Mouse (Mus musculus): Measurements from ENCODE around the gene Man2b1. TPM values are rescaled to one million over a fixed set of nuclear protein-coding genes. Genes with fewer than 3 reads are reported as not detected.

Man2b1 gene
- 3.8 and 26.4 TPM in 2 replicates for polyA plus RNA-seq (2012; ENCODE audit: insufficient read depth, low replicate concordance)

DNA sequence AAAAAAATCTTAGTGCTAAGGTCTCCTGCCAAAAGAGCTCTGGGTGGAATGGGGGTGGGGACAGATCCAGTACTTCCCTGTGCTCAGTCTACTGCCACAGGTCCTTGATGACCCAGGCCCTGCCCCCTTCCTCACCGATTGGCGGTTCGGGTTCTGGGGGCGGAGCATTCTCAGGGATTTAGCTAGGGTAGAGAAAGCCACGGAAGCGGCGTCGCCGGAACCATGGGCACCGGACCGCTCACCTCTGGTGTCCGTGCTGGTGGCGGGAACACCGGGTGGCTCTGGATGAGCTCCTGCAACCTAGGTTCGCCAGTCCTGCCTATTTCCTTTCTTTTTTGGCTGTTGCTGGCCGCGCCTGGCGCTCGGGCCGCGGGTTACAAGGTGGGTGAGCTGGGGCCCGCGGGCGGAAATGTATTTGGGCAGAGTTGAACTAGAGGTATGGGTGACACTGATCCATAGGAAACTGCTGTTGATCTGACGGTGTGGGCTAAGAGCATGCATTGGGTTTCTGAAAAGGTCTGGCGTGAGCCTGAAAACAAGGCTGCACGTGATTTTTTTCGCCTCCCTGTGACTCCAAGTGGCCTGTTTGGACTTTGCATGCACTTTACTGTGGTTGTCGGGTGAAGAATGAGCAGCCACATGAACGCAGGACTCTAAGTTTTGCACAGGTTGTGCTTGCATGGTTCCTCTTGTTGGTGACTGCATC is at the start of gene Man2b1:
Gene Man2b1, plus strand, starts transcription at position 163 of the 706 bp plus-strand sequence.
- no peaks in the 10 kb centered on the region for H3K27me3 ChIP-seq (replicated peaks)
- H3K4me3 ChIP-seq (replicated peaks) = peak within 1 kb of the TSS; percentile 94
- H3K4me1 ChIP-seq = peaks cover 69% of the 10 kb centered on the region
- no peak for TF ChIP-seq GATA1 (IDR thresholded peaks at IDR 0.05; ENCODE audit: borderline replicate concordance, low read length)
- TF ChIP-seq FLI1 (IDR thresholded peaks at IDR 0.05; ENCODE audit: low read length) = no peak
- H3K36me3 ChIP-seq (replicated peaks; ENCODE audit: low read length) = peaks cover 45% of the 10 kb centered on the region
- H3K9me3 ChIP-seq = no peaks in the 10 kb centered on the region

DNA sequence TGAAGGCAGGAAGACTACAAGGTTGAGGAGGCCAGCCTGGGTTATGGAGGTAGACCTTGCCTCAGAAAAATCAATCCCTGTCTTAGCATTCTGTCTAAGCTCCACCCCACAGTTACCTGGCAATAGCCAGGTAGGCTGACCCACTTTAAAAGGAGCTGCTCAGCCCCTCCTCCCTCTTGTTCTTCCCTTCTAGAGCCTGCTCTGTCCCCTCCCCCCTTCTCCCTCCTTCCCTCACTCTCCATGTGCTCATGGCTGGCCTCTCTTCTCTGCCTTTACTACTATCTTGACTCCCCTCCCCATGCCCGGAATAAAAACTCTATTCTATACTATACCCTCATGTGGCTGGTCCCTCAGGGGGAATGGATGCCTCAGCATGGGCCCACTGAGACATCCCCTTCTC is 49.2 kb upstream of the Man2b1 start:
- no peak for TF ChIP-seq FLI1 (IDR thresholded peaks at IDR 0.05; ENCODE audit: low read length)
- TF ChIP-seq GATA1 (IDR thresholded peaks at IDR 0.05; ENCODE audit: borderline replicate concordance, low read length) = no peak
- no peaks in the 10 kb centered on the region for H3K9me3 ChIP-seq
- no peak overlapping the region for H3K4me3 ChIP-seq (replicated peaks)
- no peaks in the 10 kb centered on the region for H3K27me3 ChIP-seq (replicated peaks)
- H3K36me3 ChIP-seq (replicated peaks; ENCODE audit: low read length) = peaks cover 51% of the 10 kb centered on the region
- peaks cover 59% of the 10 kb centered on the region for H3K4me1 ChIP-seq

DNA sequence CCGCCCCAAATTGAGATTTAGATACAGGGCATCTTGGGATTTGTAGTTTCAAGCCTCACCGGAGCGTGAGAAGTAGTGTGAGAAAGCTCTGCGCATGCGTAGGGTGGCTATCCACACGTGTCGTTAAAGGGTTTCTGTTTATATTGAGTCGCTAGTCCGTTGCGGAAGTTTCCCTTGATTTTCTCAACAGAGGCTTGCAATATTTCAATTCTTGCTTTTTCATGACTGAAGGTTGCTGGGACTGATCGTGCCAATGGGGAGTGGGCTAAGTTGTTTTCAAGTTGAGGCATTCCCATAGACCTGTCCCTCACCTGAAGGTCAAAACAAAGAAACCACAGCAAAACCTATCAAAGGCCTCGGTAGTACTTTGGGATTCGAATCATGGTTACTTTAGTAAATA is 48.3 kb upstream of the Man2b1 start:
- TF ChIP-seq FLI1 (IDR thresholded peaks at IDR 0.05; ENCODE audit: low read length) = no peak
- no peak for TF ChIP-seq GATA1 (IDR thresholded peaks at IDR 0.05; ENCODE audit: borderline replicate concordance, low read length)
- Histone ChIP-seq H3K9me3 (no peaks in the 10 kb centered on the region), H3K27me3 (replicated peaks) (no peaks in the 10 kb centered on the region), H3K4me1 (peaks cover 57% of the 10 kb centered on the region), H3K36me3 (replicated peaks; ENCODE audit: low read length) (peaks cover 43% of the 10 kb centered on the region), H3K4me3 (replicated peaks) (peak overlapping the region; percentile 96)

DNA sequence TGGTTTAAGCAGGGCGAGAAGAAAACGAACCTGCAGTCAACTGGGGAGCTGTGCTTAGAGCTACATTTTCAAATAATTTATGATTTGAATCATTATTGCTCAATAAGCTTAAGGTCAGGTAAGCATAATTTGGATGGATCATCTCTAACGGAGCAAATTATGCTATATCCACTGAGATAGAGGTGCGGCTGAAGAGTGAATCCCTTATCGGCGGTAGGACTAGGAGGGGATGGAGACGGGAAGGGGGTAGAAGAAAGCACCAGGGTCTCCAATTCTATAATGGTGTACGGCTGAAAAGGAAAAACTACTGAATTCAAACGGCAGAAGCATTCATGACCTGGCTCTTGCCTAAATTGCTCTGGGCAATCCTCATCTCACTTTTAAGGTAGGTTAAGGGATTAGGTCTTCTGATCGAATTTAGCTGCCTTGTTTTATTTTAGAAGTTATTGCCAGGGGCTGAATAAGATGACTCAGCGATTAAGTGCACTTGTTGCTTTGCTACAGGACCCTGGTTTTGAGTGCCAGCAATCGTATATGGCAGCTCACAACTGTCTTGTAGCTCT is 47.8 kb upstream of the Man2b1 start:
- peaks cover 57% of the 10 kb centered on the region for H3K4me1 ChIP-seq
- TF ChIP-seq FLI1 (IDR thresholded peaks at IDR 0.05; ENCODE audit: low read length) (no peak), GATA1 (IDR thresholded peaks at IDR 0.05; ENCODE audit: borderline replicate concordance, low read length) (no peak)
- H3K27me3 ChIP-seq (replicated peaks) = no peaks in the 10 kb centered on the region
- H3K4me3 ChIP-seq (replicated peaks) = peak overlapping the region; percentile 96
- peaks cover 43% of the 10 kb centered on the region for H3K36me3 ChIP-seq (replicated peaks; ENCODE audit: low read length)
- H3K9me3 ChIP-seq = no peaks in the 10 kb centered on the region

DNA sequence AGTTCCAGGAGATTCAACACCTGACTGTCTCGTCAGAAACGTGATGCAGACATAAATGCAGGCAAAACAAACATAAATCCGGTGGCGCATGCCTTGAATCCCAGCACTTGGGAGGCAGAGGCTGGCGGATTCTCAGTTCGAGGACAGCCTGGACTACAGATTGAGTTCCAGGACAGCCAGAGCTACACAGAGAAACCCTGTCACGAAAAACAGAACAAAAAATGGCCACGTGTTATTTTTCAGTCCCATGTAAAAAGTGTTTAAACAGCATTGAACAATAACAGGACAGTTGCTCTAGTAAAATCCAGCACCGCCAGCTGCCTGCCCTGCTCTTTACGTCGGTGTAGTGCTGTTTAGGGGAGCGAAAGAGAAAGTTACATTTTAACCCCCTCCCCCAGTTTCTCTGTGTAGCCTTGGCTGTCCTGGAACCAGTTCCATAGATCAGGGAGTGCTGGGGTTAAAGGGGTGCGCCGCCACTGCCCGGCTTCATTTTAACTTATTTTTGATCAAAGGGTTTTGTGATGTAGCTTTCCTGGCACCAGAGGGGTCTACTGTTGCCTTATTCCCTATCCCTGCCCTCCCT is 47.3 kb upstream of the Man2b1 start:
- no peak for TF ChIP-seq FLI1 (IDR thresholded peaks at IDR 0.05; ENCODE audit: low read length)
- no peak for TF ChIP-seq GATA1 (IDR thresholded peaks at IDR 0.05; ENCODE audit: borderline replicate concordance, low read length)
- Histone ChIP-seq H3K4me3 (replicated peaks) (peak overlapping the region; percentile 96), H3K27me3 (replicated peaks) (no peaks in the 10 kb centered on the region), H3K9me3 (no peaks in the 10 kb centered on the region), H3K36me3 (replicated peaks; ENCODE audit: low read length) (peaks cover 43% of the 10 kb centered on the region), H3K4me1 (peaks cover 59% of the 10 kb centered on the region)

DNA sequence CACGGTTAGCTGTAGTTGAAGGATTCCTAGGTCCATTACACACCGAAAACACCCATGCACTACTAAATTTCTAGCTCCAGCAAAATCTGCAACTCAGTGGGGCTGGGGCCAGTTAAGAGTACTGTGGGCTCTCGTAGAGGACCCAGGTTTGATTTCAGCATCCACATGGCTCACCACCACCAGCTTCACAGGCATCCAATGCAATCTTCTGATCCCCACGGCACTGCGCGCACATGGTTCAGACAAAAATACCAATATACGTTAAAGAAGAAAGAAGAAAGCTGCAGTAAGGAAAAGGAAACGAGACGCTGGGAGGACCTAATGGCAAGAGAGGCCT is 46.7 kb upstream of the Man2b1 start:
- Histone ChIP-seq H3K27me3 (replicated peaks) (no peaks in the 10 kb centered on the region), H3K4me1 (peaks cover 63% of the 10 kb centered on the region), H3K9me3 (no peaks in the 10 kb centered on the region), H3K4me3 (replicated peaks) (peak overlapping the region; percentile 96), H3K36me3 (replicated peaks; ENCODE audit: low read length) (peaks cover 44% of the 10 kb centered on the region)
- TF ChIP-seq FLI1 (IDR thresholded peaks at IDR 0.05; ENCODE audit: low read length) (no peak), GATA1 (IDR thresholded peaks at IDR 0.05; ENCODE audit: borderline replicate concordance, low read length) (no peak)

DNA sequence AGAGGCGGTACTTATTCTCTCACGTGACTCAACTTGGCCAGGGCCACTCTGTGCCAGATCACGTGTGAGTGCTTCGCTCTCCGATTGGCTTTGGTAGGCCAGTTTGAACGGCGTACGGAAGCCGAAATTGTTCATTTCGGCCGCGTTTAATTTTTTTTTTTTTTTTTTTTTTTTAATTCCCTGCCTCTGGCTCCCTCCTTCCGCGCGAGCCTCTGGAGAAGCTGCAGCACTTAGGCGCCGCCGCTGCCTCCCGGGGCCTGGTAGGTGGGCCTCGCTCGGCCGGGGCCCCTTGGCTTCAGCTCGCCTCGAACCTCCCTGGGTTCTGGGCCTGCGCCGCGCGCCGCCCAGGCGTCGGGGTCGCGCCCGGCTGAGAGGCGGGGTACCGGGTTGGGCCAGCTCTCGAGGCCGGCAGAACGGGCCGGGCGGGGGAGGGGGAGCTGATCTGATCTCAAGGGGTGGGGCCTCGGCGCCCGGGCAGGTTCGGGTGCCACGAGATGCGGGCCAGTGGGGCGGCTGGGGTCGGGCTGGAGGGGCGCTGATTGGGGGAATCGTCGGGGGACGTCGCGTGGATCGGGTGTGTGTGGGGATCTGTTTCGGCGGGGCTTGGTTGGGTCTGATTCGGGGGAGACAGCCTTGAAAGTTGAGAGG is 46.2 kb upstream of the Man2b1 start, which contains the start of gene Tnpo2:
Gene Tnpo2, plus strand, starts transcription at position 198 of the 648 bp plus-strand sequence.
- peaks cover 63% of the 10 kb centered on the region for H3K4me1 ChIP-seq
- H3K9me3 ChIP-seq = no peaks in the 10 kb centered on the region
- H3K36me3 ChIP-seq (replicated peaks; ENCODE audit: low read length) = peaks cover 44% of the 10 kb centered on the region
- TF ChIP-seq FLI1 (IDR thresholded peaks at IDR 0.05; ENCODE audit: low read length) (no peak), GATA1 (IDR thresholded peaks at IDR 0.05; ENCODE audit: borderline replicate concordance, low read length) (no peak)
- H3K27me3 ChIP-seq (replicated peaks) = no peaks in the 10 kb centered on the region
- peak within 1 kb of the TSS; percentile 96 for H3K4me3 ChIP-seq (replicated peaks)

DNA sequence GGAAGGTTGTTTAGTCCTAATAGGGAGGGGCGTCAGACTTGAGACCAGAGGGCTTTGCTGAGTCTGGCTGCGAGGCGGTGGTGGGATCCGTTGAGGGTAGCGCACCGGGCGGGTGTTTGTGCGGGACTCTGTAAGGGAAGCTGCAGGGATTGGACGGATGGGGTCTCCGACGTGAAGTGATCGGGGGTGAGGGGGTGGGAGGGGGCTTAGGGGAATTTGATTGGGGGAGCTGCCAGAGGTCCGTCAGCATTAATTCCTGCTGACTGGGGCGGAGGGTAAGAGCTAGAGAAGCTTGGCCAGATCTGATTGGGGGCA is 45.7 kb upstream of the Man2b1 start:
- peaks cover 44% of the 10 kb centered on the region for H3K36me3 ChIP-seq (replicated peaks; ENCODE audit: low read length)
- no peaks in the 10 kb centered on the region for H3K27me3 ChIP-seq (replicated peaks)
- TF ChIP-seq FLI1 (IDR thresholded peaks at IDR 0.05; ENCODE audit: low read length) (no peak), GATA1 (IDR thresholded peaks at IDR 0.05; ENCODE audit: borderline replicate concordance, low read length) (no peak)
- peak overlapping the region; percentile 96 for H3K4me3 ChIP-seq (replicated peaks)
- peaks cover 62% of the 10 kb centered on the region for H3K4me1 ChIP-seq
- H3K9me3 ChIP-seq = no peaks in the 10 kb centered on the region

DNA sequence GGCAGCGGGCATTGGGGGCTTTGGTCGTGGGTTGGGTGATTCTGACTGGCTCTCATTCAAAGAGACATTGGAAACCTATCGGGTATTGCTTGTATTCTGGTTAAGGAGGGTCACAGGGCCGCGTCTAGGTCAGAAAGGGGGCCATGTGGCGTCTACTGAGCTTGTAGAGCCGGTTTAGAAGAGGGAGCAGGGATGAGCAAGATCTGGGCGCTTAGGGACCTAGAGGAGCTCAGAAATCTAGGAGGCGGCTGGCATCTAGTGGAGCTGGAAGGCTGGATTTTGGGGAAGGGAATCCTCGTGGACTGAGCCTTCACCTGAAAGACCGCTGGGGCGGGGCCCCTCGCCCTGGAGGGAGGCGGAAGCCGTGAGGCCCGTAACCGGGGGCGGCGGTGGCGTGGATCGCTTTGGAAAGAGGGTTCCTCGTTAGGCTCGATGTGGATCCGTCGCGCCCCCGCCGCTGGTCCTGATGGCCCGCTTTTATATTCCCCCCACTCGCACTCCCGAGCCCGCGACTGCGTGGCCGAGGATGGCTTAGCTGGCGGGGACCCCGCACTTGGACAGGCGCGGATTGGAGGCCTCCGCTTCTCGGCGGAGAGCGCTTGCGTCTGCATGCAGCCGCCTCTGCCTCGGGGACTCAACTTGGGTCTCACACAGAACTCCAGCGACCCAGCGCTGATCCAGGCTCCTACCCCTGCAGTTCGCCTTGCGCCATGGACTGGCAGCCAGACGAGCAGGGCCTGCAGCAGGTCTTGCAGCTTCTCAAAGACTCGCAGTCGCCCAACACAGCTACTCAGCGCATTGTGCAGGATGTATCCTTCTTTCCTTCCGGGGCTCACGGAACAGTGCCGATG is 45.2 kb upstream of the Man2b1 start:
- no peaks in the 10 kb centered on the region for H3K9me3 ChIP-seq
- TF ChIP-seq FLI1 (IDR thresholded peaks at IDR 0.05; ENCODE audit: low read length) (no peak), GATA1 (IDR thresholded peaks at IDR 0.05; ENCODE audit: borderline replicate concordance, low read length) (no peak)
- H3K4me1 ChIP-seq = peaks cover 60% of the 10 kb centered on the region
- H3K36me3 ChIP-seq (replicated peaks; ENCODE audit: low read length) = peaks cover 43% of the 10 kb centered on the region
- H3K27me3 ChIP-seq (replicated peaks) = no peaks in the 10 kb centered on the region
- H3K4me3 ChIP-seq (replicated peaks) = peak overlapping the region; percentile 96

Data from megakaryocyte, embryonic 14.5 days (primary cell).